Mouse (Mus musculus) small intestine, adult 2 months (tissue): ENCODE data around the gene Nhlh1. TPM values are rescaled to one million over a fixed set of nuclear protein-coding genes. Genes with fewer than 3 reads are reported as not detected.

Source experiments
- H3K27ac ChIP-seq: fragments of 200-500 bp; 2 replicates; pipeline ENCODE4 v1.5.1; 2012; ENCODE audit warnings: low read depth, low read length, control low read depth, inconsistent platforms; ENCODE audit not compliant: insufficient read depth
- H3K27me3 ChIP-seq: fragments of 200-500 bp; 2 replicates; pipeline ENCODE4 v1.6.1; 2012; ENCODE audit warnings: mild to moderate bottlenecking, moderate library complexity, low read length, inconsistent platforms; ENCODE audit not compliant: control insufficient read depth, insufficient read depth
- H3K36me3 ChIP-seq: fragments of 200-500 bp; 2 replicates; pipeline ENCODE4 v1.6.1; 2012; ENCODE audit warnings: mild to moderate bottlenecking, low read length, control low read depth, inconsistent platforms; ENCODE audit not compliant: control insufficient read depth, insufficient read depth
- H3K4me1 ChIP-seq: fragments of 200-500 bp; 2 replicates; pipeline ENCODE4 v1.6.1; 2012; ENCODE audit warnings: low read length, inconsistent platforms, mixed read lengths; ENCODE audit not compliant: control insufficient read depth, insufficient read depth, insufficient read length
- H3K4me3 ChIP-seq: fragments of 200-500 bp; 2 replicates; pipeline ENCODE4 v1.5.1; 2012; ENCODE audit warnings: low read depth, mild to moderate bottlenecking, control low read depth, inconsistent platforms, low read length, moderate library complexity
- CTCF ChIP-seq: fragments of 200-500 bp; IDR thresholded peaks from 2 replicates; pipeline ENCODE4 v1.5.1; 2012; ENCODE audit warnings: low read depth, mild to moderate bottlenecking, control low read depth, inconsistent platforms, low read length, moderate library complexity, mixed read lengths; ENCODE audit not compliant: insufficient replicate concordance, insufficient read length; ENCODE audit errors: extremely low read depth
- POLR2A ChIP-seq: fragments of 200-500 bp; IDR thresholded peaks from 2 replicates; pipeline ENCODE4 v1.6.1; 2012; ENCODE audit warnings: low read depth, mild to moderate bottlenecking, control low read depth, inconsistent platforms, low read length, moderate library complexity
- WGBS: fragments of 180-500 bp; shearing (Covaris S2); methylation state at CpG from one replicate; pipeline ENCODE4 v1.1.7; 2018; 5-methylcytosine and 5-hydroxymethylcytosine counted together
- polyA plus RNA-seq: library from polyadenylated mRNA; depleted of rRNA; stranded (reverse); fragments of >200 nt; gene quantifications from 2 replicates; pipeline ENCODE4 v1.2.3, GENCODE M21; 2012

Nhlh1 gene
- polyA plus RNA-seq, 1 experiment = 0.13 TPM

DNA sequence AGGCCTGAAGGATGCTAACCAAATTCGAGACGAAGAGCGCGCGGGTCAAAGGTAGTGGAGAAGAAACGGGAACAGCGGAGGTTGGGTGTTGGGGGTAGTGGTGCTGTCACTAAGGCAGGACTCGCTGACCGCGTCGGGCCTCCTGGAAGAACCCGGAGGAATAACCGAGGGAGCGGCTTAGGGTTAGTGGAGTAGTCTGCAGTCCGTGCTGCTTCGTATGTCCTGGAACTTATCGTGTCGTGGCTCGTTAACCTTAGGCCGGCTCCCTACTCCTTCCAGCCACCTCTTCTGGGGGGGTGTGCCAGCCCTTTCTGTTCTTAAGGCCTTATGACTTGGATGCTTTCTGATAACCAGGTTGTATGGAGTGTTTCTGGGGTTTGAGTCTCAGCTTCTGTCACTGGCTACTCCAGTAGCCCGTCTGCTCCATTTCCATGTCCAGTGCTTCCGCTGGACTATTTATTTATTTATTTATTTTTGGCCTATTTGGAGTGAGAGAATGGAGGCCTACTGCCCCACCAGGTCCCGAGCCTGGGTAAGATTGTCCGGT lies 25.6 kb upstream of the Nhlh1 start:
- under 1% methylated on average over 24 of the region's 24 CpGs for WGBS
- H3K27ac ChIP-seq = peak overlapping the region; percentile 50
- no peaks in the 10 kb centered on the region for H3K27me3 ChIP-seq
- peaks cover 5% of the 10 kb centered on the region for H3K4me1 ChIP-seq
- peak overlapping the region; percentile 75 for H3K4me3 ChIP-seq
- TF ChIP-seq POLR2A (no peak), CTCF (no peak)
- peaks cover 14% of the 10 kb centered on the region for H3K36me3 ChIP-seq

DNA sequence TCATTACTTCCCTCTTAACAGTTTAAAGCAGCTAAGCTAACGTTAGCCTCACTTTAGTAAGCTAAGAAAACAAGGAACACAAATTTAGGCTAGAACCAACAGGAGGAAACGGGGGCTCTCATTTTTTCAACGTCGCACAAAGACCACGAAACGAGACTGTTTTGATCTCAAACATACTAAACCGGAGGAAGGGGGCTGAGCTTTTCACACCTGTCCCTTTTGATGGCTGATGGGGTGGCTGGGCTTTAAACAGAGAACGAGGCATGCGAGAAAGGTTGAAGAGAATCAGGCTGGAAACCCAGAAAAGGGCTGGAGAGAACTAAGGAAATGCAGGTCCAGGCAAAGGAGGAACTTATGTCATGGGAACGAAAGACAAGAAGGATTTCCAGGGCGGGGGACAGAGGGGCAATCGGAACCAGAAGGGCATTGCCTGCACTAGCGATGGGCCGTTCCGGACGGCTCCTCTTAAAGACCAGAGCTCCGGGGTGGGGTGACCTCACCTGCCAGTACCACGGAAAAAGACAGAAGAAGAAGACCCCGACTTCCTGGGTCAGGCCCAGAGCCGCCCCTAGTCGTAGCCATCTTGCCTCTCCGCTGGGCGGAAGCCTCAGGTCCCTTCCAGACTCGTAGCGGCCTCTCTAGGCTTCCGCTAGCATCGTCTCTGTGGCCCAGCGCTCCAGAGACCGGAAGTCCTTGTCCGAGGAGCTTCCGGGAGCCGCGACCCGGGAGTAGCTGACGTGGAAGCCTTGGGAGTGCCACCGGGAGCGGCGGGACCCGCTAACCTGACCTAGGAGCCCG lies 24.9 kb upstream of the Nhlh1 start, which contains the start of the genes Copa and Ncstn:
TSS of gene Copa (plus strand) at position 429 of the 798 bp plus-strand sequence.
TSS of gene Ncstn (minus strand) at position 695 of the 798 bp plus-strand sequence.
- H3K4me3 ChIP-seq = peak within 1 kb of the TSS; percentile 75
- WGBS = under 1% methylated on average over 40 of the region's 40 CpGs
- H3K4me1 ChIP-seq = peaks cover 5% of the 10 kb centered on the region
- H3K27ac ChIP-seq = peak within 1 kb of the TSS; percentile 54
- no peaks in the 10 kb centered on the region for H3K27me3 ChIP-seq
- H3K36me3 ChIP-seq = peaks cover 11% of the 10 kb centered on the region
- peak; percentile 84; the same call in 1 of the 2 replicates for TF ChIP-seq POLR2A
- TF ChIP-seq CTCF = no peak

GRCm38 (mm10) chr1:172077981-172078380 lies 20.6 kb upstream of the Nhlh1 start:
- no peaks in the 10 kb centered on the region for H3K27me3 ChIP-seq
- WGBS = 8% methylated on average over 5 of the region's 5 CpGs
- TF ChIP-seq POLR2A = no peak; the same call in 1 of the 2 replicates
- TF ChIP-seq CTCF = no peak
- H3K27ac ChIP-seq = peak overlapping the region; percentile 96
- peak overlapping the region; percentile 32; the same call in 1 of the 2 replicates for H3K4me3 ChIP-seq
- no peaks in the 10 kb centered on the region; the same call in 1 of the 2 replicates for H3K4me1 ChIP-seq
- H3K36me3 ChIP-seq = peaks cover 47% of the 10 kb centered on the region

- H3K27ac ChIP-seq = no peak overlapping the region
- peaks cover 89% of the 10 kb centered on the region for H3K36me3 ChIP-seq
- TF ChIP-seq POLR2A (no peak), CTCF (no peak)
- 97% methylated on average over 7 of the region's 7 CpGs for WGBS
- H3K4me1 ChIP-seq = no peaks in the 10 kb centered on the region
- H3K27me3 ChIP-seq = no peaks in the 10 kb centered on the region
- no peak overlapping the region for H3K4me3 ChIP-seq
Measured at GRCm38 (mm10) chr1:172072604-172073003, 15.2 kb upstream of the Nhlh1 start.

DNA sequence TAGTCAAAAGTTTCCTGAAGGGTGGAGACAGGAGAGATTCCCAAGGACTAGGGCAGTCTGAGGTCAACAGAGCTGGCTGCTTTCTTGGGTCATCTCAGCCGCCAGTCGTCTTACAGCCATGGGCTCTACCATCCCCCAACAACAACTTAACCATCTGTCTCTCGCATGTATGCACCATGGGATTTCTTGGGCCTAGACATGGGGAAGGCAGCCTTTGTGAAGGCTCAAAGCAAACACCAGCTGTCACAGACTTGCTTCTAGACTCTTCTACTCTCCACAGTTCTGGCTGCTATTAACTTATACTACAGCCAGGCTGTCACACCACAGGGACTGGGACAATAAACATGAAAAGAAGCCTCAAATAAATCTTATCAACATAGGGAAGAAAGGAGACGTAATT lies 14.2 kb upstream of the Nhlh1 start:
- 86% methylated on average over 4 of the region's 4 CpGs for WGBS
- Histone ChIP-seq H3K27ac (no peak overlapping the region), H3K27me3 (no peaks in the 10 kb centered on the region), H3K36me3 (peaks cover 95% of the 10 kb centered on the region), H3K4me3 (no peak overlapping the region), H3K4me1 (no peaks in the 10 kb centered on the region)
- TF ChIP-seq POLR2A (no peak), CTCF (no peak)

GRCm38 (mm10) chr1:172070227-172070626 lies 12.9 kb upstream of the Nhlh1 start:
- Histone ChIP-seq H3K4me1 (no peaks in the 10 kb centered on the region), H3K4me3 (no peak overlapping the region), H3K27ac (no peak overlapping the region), H3K27me3 (no peaks in the 10 kb centered on the region), H3K36me3 (peaks cover 97% of the 10 kb centered on the region)
- 89% methylated on average over 6 of the region's 6 CpGs for WGBS
- TF ChIP-seq CTCF (no peak), POLR2A (no peak)

DNA sequence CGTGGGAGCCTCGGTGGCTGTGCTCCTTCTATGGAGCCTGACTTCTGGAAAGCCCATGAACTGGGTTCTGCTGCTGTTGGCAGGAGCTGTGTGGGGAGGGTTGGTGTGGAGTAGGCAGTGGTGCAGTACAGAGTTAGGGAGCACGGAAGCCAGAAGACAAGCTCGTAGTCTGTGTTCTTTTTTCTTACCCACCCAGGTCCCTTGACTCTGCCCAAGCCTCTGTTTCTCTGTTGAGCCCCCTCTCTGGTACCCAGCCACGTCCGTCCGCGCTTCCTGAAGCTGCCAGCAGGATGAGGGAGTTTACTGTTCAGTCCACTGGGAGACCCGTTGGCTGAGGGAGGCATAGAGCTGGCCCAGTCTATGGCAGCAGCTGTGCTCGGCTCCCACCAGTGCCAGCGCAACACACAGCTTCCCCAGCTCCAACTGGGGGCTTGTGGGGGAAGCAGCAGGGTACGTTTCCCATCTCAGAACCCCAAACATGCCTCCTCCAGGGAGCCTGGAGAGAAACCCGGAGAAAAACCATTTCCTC lies 7.3 kb upstream of the Nhlh1 start:
- Histone ChIP-seq H3K36me3 (peaks cover 57% of the 10 kb centered on the region), H3K27ac (no peak overlapping the region), H3K4me3 (no peak overlapping the region), H3K4me1 (peaks cover 12% of the 10 kb centered on the region), H3K27me3 (no peaks in the 10 kb centered on the region)
- 84% methylated on average over 13 of the region's 13 CpGs for WGBS
- TF ChIP-seq POLR2A (no peak), CTCF (no peak)
